Mouse (Mus musculus): Measurements from ENCODE around the gene Crebl2.

DNA sequence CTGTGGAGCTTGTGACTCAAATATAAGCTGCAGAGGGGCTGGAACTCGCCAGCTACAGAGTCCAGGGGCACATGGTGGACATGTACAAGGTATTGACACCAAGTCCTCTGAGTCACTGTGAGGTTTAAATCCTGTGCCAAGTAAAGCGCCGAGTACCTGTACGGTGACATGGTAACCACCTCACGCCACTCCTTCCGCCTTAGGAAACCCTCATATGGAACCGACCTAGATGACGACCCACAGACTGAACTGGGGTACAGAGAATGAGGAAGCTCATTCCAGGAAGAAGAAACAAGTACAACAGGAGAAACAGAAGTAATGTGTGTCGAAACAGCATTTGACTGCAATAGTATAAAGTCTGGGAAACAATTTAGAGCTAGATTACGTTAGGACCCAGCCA, 33.7 kb upstream of the Crebl2 start:
- TF ChIP-seq CTCF (IDR thresholded peaks at IDR 0.05; ENCODE audit: extremely low read depth, insufficient read depth, insufficient read length, insufficient replicate concordance), result no peak
- TF ChIP-seq POLR2A (IDR thresholded peaks at IDR 0.05; ENCODE audit: low read depth, low read length), result no peak

Data from spleen, adult 2 months (tissue).